Mouse (Mus musculus) adrenal gland (tissue): ENCODE measurements around the gene Dsel.

Experiments
- intact Hi-C: fragments of 180-260 bp; cut with DNase I; formaldehyde crosslinking; loops from one replicate; pipeline ENCODE4 v1.15.1; 2025
- long read RNA-seq, 2 experiments: library from polyadenylated mRNA; unstranded; transcript quantifications; one replicate each; pipeline ENCODE4 v2.0.0; 2020; ENCODE audit warnings: borderline replicate concordance in 1 of 2; ENCODE audit not compliant: insufficient replicate concordance in 1 of 2

The Dsel gene
- long read RNA-seq, experiment 1, partial matches to known transcripts = 0 of 3 reads
- long read RNA-seq, experiment 1, other reads (novel, unspliced or antisense) = 2 of 3 reads
- long read RNA-seq, experiment 2, partial matches to known transcripts = 0 of 4 reads
- long read RNA-seq, experiment 2, other reads (novel, unspliced or antisense) = 4 of 4 reads

GRCm38 (mm10) chr1:111864779-111865165, at the start of gene Dsel:
TSS of gene Dsel (minus strand) at chr1:111864918.
- intact Hi-C loops = loop anchor here (2.0 kb wide), 1 partner anchor 516 kb away; no protein-coding TSS in a partner anchor

GRCm38 (mm10) chr1:111911424-111911823, 46.7 kb upstream of the Dsel start:
- intact Hi-C loops = no loop called here

- intact Hi-C loops = no loop called here
Measured at GRCm38 (mm10) chr1:111883336-111883735, 18.6 kb upstream of the Dsel start.

GRCm38 (mm10) chr1:111875784-111876183, 11.1 kb upstream of the Dsel start:
- intact Hi-C loops = no loop called here

GRCm38 (mm10) chr1:111873196-111873595, 8.5 kb upstream of the Dsel start:
- intact Hi-C loops = no loop called here

- intact Hi-C loops = loop anchor here (2.0 kb wide), 1 partner anchor 515 kb away; no protein-coding TSS in a partner anchor
Measured at GRCm38 (mm10) chr1:111865467-111865866, 749 bp upstream of the Dsel start.

- intact Hi-C loops = loop anchor here (2.0 kb wide), 1 partner anchor 517 kb away; no protein-coding TSS in a partner anchor
Measured at GRCm38 (mm10) chr1:111864063-111864778, 497 bp downstream of the Dsel start.

GRCm38 (mm10) chr1:111857852-111858251, 6.9 kb downstream of the Dsel start:
- intact Hi-C loops = no loop called here

GRCm38 (mm10) chr1:111852439-111852838, 12.3 kb downstream of the Dsel start:
- intact Hi-C loops = no loop called here

- intact Hi-C loops = no loop called here
Measured at GRCm38 (mm10) chr1:111833583-111834225, 31.0 kb downstream of the Dsel start.
